Mouse (Mus musculus) kidney, adult 2 months (tissue): ENCODE data around the gene Sost. TPM values are rescaled to one million over a fixed set of nuclear protein-coding genes. Genes with fewer than 3 reads are reported as not detected.
A peak's percentile ranks its signal among the peaks of the same experiment; 100 is the strongest.

Experiments
- DNase-seq: peaks from one replicate; pipeline ENCODE4 v3.0.0; 2021
- H3K27ac ChIP-seq: fragments of 200-500 bp; 2 replicates; pipeline ENCODE4 v1.5.1; 2012; ENCODE audit warnings: low read depth, low read length, control low read depth, inconsistent platforms; ENCODE audit not compliant: insufficient read depth
- H3K27me3 ChIP-seq: fragments of 200-500 bp; replicated peaks from 2 replicates; pipeline ENCODE4 v1.6.1; 2012; ENCODE audit warnings: mild to moderate bottlenecking, moderate library complexity, low read length, inconsistent platforms; ENCODE audit not compliant: control insufficient read depth, insufficient read depth
- H3K36me3 ChIP-seq: fragments of 200-500 bp; 2 replicates; pipeline ENCODE4 v1.6.1; 2012; ENCODE audit warnings: mild to moderate bottlenecking, moderate library complexity, low read length, inconsistent platforms; ENCODE audit not compliant: control insufficient read depth, insufficient read depth
- H3K4me1 ChIP-seq: fragments of 200-500 bp; 2 replicates; pipeline ENCODE4 v1.6.1; 2011; ENCODE audit warnings: low read length; ENCODE audit not compliant: control insufficient read depth, insufficient read depth
- H3K4me3 ChIP-seq: fragments of 200-500 bp; 2 replicates; pipeline ENCODE4 v1.5.1; 2011; ENCODE audit warnings: mild to moderate bottlenecking, low read depth, low read length, control low read depth; ENCODE audit not compliant: insufficient read depth
- CTCF ChIP-seq: fragments of 200-500 bp; conservative IDR thresholded peaks from 2 replicates; pipeline ENCODE4 v1.5.1; 2011; ENCODE audit warnings: low read depth, mild to moderate bottlenecking, control low read depth, low read length, moderate library complexity, mixed read lengths; ENCODE audit not compliant: insufficient read depth, insufficient read length
- POLR2A ChIP-seq: fragments of 200-500 bp; IDR thresholded peaks from one replicate; pipeline ENCODE4 v1.6.1; 2011; ENCODE audit warnings: low read depth, low read length, control low read depth
- WGBS: fragments of 180-500 bp; shearing (Covaris S2); methylation state at CpG from one replicate; pipeline ENCODE4 v1.1.7; 2018; 5-methylcytosine and 5-hydroxymethylcytosine counted together
- polyA plus RNA-seq: library from polyadenylated mRNA; depleted of rRNA; stranded (reverse); fragments of >200 nt; gene quantifications from 2 replicates; pipeline ENCODE4 v1.2.3, GENCODE M21; 2012

Sost gene
- polyA plus RNA-seq, 1 experiment: 2.0 TPM

- Histone ChIP-seq H3K27ac (peak within 1 kb of the TSS; percentile 94), H3K27me3 (no peaks in the 10 kb centered on the region), H3K4me1 (peaks cover 4% of the 10 kb centered on the region; the same call in 1 of the 2 replicates), H3K4me3 (peak within 1 kb of the TSS; percentile 72), H3K36me3 (no peaks in the 10 kb centered on the region; the same call in 1 of the 2 replicates)
- TF ChIP-seq CTCF (no peak), POLR2A (peak; percentile 11)
- under 1% methylated on average over 71 of the region's 71 CpGs for WGBS
- DNase-seq: peak; percentile 99
Measured at GRCm38 (mm10) chr11:101984054-101985025, 17.5 kb upstream of the Sost start, which contains the start of gene Cfap97d1. Gene Cfap97d1, plus strand, starts transcription at chr11:101984279.

- no peak for DNase-seq
- 56% methylated on average over 10 of the region's 10 CpGs for WGBS
Measured at GRCm38 (mm10) chr11:101983431-101983921, 16.7 kb upstream of the Sost start.

GRCm38 (mm10) chr11:101982981-101983411 lies 16.2 kb upstream of the Sost start:
- H3K36me3 ChIP-seq: no peaks in the 10 kb centered on the region; the same call in 1 of the 2 replicates
- peak overlapping the region; percentile 94 for H3K27ac ChIP-seq
- TF ChIP-seq POLR2A (no peak), CTCF (no peak)
- DNase-seq: peak; percentile 50
- H3K4me1 ChIP-seq: peaks cover 4% of the 10 kb centered on the region; the same call in 1 of the 2 replicates
- peak overlapping the region; percentile 29 for H3K4me3 ChIP-seq
- no peaks in the 10 kb centered on the region for H3K27me3 ChIP-seq
- 62% methylated on average over 6 of the region's 6 CpGs for WGBS

More at GRCm38 (mm10) chr11:101983431-101983921, 16.7 kb upstream of the Sost start:
- TF ChIP-seq POLR2A: no peak
- no peak for TF ChIP-seq CTCF
- no peaks in the 10 kb centered on the region for H3K27me3 ChIP-seq
- peak overlapping the region; percentile 29 for H3K4me3 ChIP-seq
- peak overlapping the region; percentile 94 for H3K27ac ChIP-seq
- H3K4me1 ChIP-seq: peaks cover 4% of the 10 kb centered on the region; the same call in 1 of the 2 replicates
- H3K36me3 ChIP-seq: no peaks in the 10 kb centered on the region; the same call in 1 of the 2 replicates

- peak; percentile 45 for DNase-seq
- Histone ChIP-seq H3K4me3 (no peak overlapping the region), H3K36me3 (no peaks in the 10 kb centered on the region; the same call in 1 of the 2 replicates), H3K27ac (peak overlapping the region; percentile 72), H3K27me3 (no peaks in the 10 kb centered on the region), H3K4me1 (peaks cover 6% of the 10 kb centered on the region; the same call in 1 of the 2 replicates)
- 77% methylated on average over 12 of the region's 12 CpGs for whole genome bisulfite sequencing
- TF ChIP-seq POLR2A: no peak
- TF ChIP-seq CTCF: no peak
Measured at GRCm38 (mm10) chr11:101981850-101982249, 15.0 kb upstream of the Sost start.

GRCm38 (mm10) chr11:101980603-101981157 lies 13.9 kb upstream of the Sost start:
- Histone ChIP-seq H3K36me3 (no peaks in the 10 kb centered on the region; the same call in 1 of the 2 replicates), H3K27me3 (no peaks in the 10 kb centered on the region), H3K27ac (no peak overlapping the region), H3K4me1 (peaks cover 6% of the 10 kb centered on the region; the same call in 1 of the 2 replicates), H3K4me3 (no peak overlapping the region)
- 77% methylated on average over 9 of the region's 9 CpGs for WGBS
- peak; percentile 38 for DNase-seq
- TF ChIP-seq POLR2A (no peak), CTCF (no peak)

- Histone ChIP-seq H3K27me3 (no peaks in the 10 kb centered on the region), H3K4me1 (peaks cover 6% of the 10 kb centered on the region; the same call in 1 of the 2 replicates), H3K36me3 (no peaks in the 10 kb centered on the region; the same call in 1 of the 2 replicates), H3K27ac (no peak overlapping the region), H3K4me3 (no peak overlapping the region)
- WGBS: 95% methylated on average over 5 of the region's 5 CpGs
- DNase-seq: no peak
- no peak for TF ChIP-seq CTCF
- no peak for TF ChIP-seq POLR2A
Measured at GRCm38 (mm10) chr11:101979140-101979539, 12.3 kb upstream of the Sost start.

- Histone ChIP-seq H3K27me3 (no peaks in the 10 kb centered on the region), H3K4me1 (peaks cover 3% of the 10 kb centered on the region; the same call in 1 of the 2 replicates), H3K36me3 (no peaks in the 10 kb centered on the region; the same call in 1 of the 2 replicates), H3K4me3 (no peak overlapping the region), H3K27ac (no peak overlapping the region)
- no peak for DNase-seq
- 93% methylated on average over 7 of the region's 7 CpGs for WGBS
- TF ChIP-seq CTCF (0 out of 2 replicates have a peak, but pooled peaks have one; percentile 5), POLR2A (no peak)
Measured at GRCm38 (mm10) chr11:101976949-101977348, 10.1 kb upstream of the Sost start.
